Mouse (Mus musculus) cerebral cortex, adult 2 months (tissue): ENCODE results near the gene Fmnl2.

Experiments used
- WGBS: fragments of 180-500 bp; shearing (Covaris S2); methylation state at CpG from one replicate; pipeline ENCODE4 v1.1.7; 2018; 5-methylcytosine and 5-hydroxymethylcytosine counted together

Gene Fmnl2

DNA sequence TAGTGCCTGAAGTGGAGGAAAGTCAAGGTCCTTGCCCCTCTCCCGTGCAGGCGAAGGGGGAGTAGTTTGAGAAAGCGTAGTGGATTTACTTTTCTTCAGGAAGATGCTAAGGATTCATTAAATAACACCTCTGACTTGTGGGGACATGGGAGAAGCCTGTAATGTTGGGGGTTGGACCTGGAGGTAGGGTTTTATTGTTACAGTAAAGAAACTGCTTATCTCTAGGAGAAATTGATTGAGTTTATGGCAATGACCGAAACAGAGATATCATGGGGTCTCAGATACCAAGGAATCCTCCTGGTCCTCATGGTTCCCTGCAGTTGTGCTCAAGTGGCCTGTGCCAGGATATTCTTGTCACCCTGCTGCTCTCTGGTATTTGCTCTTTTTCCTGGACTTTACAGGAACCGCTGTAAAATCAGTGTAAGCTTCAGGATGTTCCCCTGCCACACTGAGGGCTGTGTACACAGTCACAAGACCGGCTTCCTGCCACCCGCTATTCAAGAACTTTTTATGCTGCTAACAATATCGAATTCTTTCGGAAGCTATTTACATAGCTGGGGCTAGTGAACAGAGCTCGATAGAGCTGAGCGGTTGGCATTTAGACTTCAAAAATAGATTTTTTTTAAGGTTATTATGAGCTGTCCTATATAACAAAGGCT, 130.1 kb downstream of the Fmnl2 start:
- 43% methylated on average over 11 of the region's 11 CpGs for WGBS

DNA sequence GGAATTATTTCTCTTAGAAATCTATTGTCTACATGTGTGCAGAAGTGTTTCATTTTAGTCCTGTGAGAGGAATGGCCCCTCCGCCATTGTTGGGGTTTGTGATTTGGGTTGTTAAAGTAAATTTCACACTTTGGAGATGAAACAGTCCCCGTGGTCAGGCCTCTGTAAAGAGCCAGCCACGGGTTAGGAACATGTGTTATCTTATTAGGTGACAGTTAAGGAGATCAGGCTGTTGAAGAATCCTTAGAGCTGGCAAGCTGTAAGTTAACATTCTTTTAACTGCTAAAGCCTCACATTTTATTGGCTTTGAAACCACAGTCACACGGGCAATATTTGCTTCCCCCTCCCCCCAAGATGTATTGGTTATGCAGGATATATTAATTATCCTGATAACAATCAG, 131.7 kb downstream of the Fmnl2 start:
- 83% methylated on average over 4 of the region's 4 CpGs for WGBS

DNA sequence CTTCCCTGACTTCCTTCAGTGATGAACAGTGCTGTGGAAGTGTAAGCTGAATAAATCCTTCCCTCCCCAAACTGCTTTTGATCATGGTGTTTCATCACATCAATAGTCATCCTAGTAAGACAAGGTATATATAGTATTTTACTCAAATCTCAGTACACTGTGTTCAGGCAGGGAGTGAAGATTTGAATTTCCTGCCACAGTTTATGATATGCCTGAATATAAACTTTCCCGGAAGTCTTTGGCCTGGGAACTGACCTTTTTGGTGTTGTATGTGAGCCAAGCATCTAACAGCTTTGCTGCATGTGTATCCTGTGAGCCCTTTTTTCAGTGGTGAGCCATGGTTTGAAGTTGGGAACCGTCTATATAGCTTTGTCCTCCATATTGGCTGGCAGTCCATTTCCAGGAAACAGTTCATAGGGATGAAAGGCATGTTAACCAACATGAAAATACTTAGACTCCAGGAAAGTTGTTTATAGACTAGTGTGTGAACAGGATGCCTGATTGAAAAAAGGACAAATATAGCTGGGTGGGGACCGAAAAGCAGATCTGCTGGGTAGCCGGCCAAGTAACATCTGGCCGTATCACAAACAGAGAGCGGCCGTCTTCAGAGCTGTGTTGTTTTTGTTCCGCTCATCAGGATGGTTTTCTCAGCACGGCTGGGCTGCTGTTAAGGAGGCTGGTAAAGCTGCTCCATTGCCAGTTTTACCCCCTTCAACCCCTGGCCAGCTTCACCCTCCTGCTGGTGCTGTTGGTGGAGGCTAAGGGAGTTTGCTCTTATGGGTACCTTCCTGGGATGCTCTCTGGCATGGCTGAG, 133.4 kb downstream of the Fmnl2 start:
- WGBS: 61% methylated on average over 9 of the region's 9 CpGs

DNA sequence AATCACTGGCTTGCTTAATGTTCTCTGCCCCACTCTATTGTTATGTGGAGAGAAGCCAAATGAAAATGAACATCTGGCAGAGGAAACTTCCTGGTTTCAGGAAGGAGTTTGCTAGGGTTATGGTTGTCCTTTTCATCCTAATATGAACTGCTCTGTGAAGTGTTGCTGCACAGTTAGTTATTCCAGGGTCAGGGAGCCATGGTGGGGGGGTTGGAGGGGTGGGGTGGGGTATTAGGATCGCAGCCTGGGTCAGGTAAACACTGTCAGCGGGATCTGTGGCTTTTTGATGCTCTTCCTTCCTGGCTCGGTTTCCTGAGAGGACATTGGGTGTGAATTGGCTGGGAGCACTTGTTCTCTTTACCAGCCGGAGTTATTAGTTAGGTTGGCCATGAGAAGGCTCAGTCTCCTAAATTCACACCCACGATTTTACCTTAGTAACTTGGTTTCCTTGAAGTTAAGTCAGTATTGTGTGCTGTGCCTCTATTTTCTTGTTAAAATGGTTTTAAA, 134.1 kb downstream of the Fmnl2 start:
- WGBS: 72% methylated on average over 5 of the region's 5 CpGs

DNA sequence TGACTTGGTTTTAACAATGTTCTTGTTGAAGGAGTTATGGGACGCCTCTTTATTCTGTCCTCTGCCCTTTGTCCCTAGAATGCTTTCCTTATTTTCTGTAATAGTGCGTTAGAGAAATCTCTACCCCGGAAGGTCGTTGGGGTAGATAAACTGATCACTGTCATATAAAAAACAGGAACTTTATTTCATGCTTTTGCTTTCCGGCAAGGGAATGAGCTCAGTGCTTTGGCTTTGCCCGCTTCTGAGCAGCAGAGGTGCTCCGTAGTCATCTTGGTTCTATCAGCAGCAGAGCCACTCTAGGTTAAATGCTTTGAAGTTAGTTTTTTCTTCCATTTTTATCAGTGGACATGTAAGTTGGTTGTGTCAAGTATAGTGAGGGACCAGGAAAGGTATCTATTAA, 135.6 kb downstream of the Fmnl2 start:
- WGBS: 90% methylated on average over 7 of the region's 7 CpGs

DNA sequence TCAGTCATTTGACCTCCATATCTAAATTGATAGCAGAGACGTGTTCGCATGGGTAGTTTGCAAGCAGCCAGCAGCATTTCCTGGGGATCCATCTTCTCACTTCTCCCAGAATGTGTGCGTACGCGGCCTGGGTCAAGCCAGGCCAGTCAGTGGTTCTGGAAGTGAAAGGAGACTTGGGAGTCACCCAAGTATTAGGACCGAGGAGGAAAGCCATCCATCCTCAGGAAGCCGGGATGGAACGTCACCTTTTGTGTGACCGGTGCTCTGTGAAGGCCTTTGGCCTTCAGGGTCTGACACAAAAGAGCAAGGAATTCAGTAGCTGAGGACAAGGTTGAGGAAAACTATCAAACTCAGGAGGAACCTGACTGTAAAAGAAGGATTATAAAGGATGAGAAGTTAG, 136.9 kb downstream of the Fmnl2 start:
- WGBS: 80% methylated on average over 9 of the region's 9 CpGs

DNA sequence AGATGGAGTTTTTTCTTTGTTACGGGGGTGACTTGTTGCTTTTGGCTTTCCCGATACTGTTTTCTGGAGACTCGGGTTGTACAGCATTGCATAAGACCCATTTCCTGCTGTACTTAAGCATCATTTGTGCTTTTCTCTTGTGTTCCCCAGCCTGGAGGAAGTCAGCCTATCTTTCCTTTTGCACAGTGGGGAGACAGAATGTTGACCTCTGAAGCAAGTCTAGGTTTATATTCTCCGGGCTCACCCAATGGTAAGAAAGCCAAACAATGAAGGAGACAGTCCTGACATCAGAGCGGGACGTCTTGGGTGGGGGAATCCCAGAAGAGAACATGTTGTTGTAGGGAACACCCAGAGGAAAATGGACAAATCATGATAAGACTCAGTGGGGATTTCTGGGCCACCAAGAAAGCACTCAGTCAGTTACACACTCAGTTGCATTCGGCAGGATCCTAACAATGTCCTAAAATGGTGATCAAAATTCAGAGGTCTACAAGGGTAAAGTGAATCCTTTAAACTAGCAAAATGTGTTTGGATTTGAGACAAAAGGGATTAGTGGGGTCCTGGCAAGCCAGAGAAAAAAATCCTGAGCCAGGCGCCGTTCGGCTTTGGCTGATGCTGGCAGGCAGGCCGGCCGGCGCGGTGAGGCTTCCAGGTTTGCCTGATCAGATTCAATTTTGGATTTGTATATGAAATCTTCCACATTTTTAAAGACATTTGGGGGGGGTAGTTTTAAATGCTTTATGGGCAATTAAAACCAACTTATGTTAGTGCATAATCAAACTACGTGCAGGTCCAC, 140.5 kb downstream of the Fmnl2 start:
- 64% methylated on average over 15 of the region's 15 CpGs for WGBS

DNA sequence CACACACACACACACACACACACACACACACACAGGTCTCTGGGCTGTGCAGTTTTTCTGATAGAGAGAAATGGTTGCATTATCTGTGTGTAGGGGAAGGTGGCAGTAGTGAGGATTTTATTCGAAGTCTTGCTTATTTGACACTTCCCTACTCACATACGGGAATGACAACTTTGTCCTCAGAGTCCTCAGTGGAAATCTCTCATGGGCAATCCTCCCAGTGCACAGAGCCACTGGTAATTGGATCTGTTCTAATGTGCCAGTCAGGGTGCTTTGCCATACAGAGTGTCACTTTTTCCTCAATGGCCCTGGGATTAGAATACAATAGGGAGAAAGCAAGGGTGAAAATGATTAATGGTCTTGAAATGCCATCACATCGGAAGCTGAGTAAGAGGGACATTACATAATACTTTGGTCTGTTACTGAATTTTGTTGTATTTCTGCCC, 141.9 kb downstream of the Fmnl2 start:
- 22% methylated on average over 3 of the region's 3 CpGs for whole genome bisulfite sequencing

DNA sequence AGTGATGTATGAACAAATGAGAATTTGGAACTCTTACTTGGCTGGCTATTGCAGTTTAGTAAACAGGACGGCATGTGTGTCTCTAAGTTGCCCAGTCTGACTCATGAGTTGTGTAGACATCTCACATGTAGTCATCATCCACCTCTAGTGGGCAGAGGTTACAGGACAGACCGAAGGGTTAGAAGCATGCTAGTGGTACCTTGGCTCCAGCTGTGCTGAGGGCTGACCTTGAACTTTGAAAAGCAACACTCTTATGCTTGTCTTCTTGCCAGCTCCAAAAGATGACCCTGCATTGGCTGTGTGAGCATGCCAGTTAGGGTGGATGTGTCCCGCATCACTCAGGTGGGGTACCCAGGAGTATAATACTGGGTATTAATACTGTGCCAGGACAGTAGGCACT, 142.8 kb downstream of the Fmnl2 start:
- 87% methylated on average over 3 of the region's 3 CpGs for WGBS

DNA sequence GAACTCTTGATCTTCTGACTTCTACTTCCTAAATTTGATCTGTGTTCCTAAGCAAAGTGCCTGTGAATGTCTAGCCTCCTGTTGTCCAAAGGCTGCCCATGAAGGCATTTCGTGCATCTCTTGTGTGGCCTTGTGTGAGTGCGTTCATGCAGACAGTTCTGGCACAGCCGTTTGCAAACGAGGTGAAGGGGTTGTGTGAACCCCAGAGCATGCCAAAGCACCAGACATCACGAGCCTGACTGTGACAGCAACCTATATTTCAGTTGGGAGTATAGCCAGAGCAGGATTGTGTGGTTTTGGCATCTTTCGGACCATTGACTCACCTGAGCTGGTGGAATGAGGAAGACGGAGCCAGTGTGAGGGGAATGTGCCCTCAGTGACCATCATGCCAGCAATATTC, 148.5 kb downstream of the Fmnl2 start:
- WGBS: 83% methylated on average over 7 of the region's 7 CpGs

DNA sequence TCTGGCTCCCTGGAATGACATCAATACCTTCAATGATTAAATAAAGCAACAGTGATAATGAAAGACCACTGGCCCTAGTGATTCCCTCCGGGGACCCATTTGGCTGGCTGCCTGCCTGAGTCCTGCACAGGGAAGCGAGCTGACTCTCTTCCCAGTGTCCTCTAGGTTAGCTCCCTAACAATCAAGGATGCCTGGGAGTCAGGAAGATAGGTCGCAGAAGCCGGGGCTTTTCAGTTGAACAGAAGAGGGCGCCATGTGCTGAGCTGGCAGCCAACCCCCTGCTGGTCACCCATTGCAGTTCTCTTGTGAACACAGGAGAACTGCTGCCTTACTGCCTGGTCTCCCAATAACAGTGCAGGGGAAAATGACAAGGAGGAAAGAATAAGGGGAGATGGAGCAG, 149.5 kb downstream of the Fmnl2 start:
- WGBS: 39% methylated on average over 5 of the region's 5 CpGs

DNA sequence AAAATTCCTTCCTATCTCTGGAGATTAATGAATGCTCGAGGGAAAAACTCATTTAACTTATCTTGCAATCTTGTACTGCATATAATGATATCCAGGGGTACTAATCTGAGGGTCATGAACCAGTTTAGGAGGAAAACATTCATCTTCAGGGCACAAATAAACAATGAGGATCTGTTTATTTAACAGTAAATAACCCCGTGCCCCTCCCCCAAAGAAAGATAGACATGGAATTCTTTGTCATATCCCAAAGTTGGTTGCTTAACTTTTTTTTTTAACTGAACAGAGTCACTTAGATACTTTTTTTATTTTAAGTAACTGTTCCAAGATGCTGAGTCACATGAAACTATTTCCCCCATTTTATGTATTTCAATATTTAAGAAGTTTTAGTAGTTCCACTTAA, 155.4 kb downstream of the Fmnl2 start:
- 82% methylated on average over 2 of the region's 2 CpGs for WGBS

DNA sequence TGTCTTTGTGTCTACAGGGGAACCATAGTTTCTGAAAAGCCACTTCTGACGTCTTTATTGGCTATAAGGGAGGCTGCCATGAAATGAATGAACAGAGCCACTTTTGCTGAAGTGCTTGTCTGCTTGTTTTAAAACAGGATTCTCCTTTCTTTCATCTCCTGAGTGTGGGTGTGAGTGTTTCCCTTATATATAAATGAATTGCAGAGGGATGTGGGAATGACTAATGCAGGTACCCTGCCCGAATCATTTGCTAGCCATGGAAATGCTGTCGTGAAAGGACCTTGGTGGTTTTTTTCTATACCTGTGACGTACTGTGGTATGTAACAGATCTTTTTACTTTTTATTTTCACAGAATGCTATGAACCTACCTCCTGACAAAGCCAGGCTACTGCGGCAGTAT, 156.8 kb downstream of the Fmnl2 start:
- 54% methylated on average over 5 of the region's 5 CpGs for WGBS

DNA sequence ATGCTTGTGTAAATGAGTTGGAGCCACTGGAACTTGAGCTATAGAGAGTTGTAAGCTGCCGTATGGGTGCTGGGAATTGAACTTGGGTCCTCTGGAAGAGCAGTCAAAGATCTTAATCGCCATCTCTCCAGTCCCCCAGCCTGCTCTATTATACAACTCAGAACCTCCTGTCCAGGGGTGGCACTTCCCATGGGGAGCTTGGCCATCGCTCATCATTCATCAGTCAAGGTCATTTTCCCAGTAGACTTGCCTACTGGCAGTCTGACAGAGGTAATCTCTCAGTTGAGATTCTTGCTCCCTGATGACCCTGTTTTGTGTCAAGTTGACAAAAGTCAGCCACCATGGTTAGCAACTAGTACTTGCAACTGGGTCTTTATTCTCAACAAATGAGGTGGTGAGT, 165.3 kb downstream of the Fmnl2 start:
- 97% methylated on average over 3 of the region's 3 CpGs for WGBS

DNA sequence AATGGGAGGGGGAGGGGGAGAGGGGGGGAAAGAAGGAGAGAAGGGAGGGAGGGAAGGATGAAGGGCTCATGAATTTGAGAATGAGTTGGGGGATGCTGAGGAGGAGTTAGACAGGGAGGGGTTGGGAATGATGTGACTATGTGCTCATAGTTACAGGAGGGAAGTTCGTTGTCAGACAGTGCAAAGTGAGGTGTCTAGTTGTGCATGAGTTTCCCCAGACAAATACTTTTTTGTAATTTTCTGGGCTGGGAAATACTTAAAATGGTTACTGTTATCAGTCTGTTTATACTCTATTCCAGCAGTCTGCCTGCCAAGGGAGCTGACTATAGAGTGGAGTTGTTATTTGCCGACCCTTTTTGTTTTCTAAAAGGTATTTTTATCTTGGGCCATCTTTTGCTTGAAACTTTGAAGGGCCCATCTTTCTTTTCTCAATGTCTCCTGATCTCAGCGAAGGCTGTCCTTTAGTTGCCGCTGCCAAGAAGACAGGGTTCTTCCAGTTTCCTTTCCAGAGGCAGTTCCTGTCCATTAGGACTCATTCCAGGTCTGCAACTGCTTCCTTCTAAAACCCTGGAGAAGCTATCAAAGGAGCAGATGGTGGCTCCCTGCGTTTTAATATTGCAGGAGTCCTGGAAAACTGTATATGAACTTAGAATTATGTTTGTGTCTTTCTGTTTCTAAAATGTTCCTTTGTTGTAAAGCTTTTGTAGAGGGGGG, 168.6 kb downstream of the Fmnl2 start:
- 43% methylated on average over 5 of the region's 5 CpGs for WGBS

DNA sequence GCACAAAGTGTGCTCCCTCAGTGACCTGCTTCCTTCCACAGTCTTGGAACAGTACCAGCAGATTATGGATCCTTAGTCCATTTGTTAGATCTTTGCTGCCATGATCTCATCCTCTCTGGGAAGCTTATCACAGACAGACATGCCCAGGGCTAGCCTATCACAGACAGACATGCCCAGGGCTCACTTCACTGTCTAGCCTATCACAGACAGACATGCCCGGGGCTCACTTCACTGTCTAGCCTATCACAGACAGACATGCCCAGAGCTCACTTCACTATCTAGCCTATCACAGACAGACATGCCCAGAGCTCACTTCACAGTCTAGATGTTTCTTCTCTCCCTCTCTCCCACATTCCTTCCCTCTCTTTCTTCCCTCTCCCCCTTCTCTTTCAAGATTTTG, 171.2 kb downstream of the Fmnl2 start:
- WGBS: 84% methylated on average over 1 of the region's 1 CpGs

DNA sequence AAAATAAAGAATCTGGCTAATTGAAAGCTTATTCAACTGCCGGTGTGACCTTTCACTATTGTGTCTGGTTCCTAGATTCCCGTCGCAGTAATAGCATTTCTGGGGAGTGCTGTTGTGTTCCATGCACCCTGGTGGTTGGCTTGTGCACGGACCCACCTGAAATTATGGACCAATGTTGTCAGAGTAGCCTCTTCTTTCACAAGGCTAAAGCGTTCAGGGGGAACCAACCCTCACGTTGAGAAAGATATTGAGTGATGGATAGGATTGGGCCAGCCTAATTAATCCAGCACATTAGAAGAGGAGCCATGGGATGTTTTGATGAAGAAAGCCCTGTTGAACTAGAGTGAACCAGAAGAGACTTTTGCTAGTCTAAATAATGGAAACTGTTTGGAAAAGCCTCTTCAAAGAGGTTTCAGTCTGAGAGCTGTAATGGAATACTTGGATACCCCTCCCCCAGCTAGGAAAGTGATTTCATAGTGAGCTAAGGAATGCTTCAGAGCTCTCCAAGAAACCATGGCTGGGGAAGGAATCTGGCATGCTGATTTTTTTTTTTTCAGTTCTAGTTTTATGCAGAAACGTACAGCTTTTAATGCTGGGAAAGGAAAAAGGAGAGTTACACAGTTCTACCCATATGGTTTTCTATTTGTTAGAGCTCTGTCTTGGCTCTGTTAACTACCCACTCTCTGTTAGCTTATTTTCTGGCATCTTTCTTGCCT, 172.2 kb downstream of the Fmnl2 start:
- WGBS: 46% methylated on average over 7 of the region's 7 CpGs

DNA sequence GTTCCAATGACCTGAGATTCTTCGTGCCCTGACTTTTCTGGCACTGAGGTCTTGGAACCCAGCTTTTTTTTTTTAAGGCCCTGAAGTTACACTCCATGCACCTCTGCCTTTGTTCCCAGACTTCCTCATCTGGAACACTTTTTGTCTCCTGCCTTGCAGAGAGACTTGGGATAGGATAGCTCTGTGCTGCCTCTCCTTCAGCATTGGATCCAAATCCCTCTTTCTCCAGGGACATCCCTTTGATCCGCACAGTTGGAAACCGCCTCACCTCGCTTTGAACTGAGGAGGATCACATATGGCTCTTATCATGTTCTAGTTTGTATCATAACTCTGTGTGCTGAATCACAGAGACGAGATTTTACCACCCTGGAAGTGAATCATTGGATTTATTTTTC, 172.8 kb downstream of the Fmnl2 start:
- 45% methylated on average over 5 of the region's 5 CpGs for WGBS

DNA sequence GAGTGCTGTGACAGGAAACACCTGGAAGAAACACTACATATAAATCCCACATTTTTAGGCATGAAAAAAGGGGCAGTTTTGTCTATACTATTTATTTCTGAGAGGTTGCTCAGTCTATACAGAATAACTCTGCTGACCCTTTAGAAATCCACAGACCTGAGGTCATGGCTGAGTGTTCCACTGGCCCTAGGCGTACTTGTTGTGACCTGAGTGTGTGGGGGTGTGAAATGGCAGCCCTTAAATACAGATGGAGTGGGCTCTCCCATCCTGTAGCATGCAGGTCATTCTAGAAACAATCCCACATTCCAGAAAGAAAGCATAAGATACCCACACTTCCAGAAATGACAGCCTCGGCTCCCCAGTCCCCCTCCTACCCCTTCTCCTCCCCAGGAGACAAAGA, 180.6 kb downstream of the Fmnl2 start:
- WGBS: 65% methylated on average over 2 of the region's 2 CpGs

DNA sequence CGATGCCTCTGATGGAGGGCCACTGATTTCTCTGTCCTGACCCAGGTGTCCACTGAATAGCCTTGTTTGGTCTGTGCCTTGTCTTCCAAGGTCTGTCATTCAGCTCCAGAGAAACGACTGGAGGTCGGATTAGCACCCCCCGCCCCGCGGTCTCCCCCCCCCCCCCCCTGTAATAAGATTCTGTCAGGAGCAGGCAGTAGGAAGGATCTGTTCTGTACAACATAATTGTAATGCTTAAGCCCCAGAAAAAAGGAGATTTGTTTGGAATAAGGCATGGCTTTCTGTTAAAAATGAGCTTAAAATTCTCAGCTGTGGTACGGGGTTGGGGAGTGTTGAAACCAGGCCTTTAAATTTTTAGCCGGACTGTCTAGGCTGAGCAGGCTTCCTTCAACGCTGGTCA, 181.1 kb downstream of the Fmnl2 start:
- WGBS: 39% methylated on average over 9 of the region's 9 CpGs

DNA sequence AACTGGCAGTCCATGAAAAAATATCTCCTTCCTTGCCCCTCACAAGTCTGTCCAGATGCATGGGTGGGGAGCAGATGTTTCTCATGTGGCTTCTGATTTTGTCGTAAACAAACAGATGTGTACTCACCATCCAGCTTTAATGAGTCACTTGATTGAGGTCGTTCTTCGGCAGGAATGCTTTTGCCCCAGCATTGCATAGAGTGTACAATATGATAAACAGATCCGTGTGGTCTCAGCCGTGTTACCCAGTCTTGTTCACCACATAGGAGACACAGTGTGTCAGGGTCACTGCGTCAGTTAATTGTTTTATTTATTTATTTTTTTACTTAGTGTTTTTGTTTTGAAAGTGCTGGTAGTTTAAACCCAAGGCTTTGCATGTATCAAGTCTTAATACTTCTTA, 189.4 kb downstream of the Fmnl2 start:
- WGBS: 83% methylated on average over 6 of the region's 6 CpGs
